Mouse (Mus musculus) layer of hippocampus, adult 6 months (tissue): Measurements from ENCODE around the gene Svopl. TPM values are rescaled to one million over a fixed set of nuclear protein-coding genes. Genes with fewer than 3 reads are reported as not detected.

Source experiments
- long read RNA-seq, 2 experiments: library from polyadenylated mRNA; unstranded; transcript quantifications; one replicate each; pipeline ENCODE4 v2.0.0; 2019 to 2020
- polyA plus RNA-seq: library from polyadenylated mRNA; unstranded; fragments of <200 nt; fragmentation: Nextera tagmentation; gene quantifications from 2 replicates; pipeline ENCODE4 v1.2.3, GENCODE M21; 2021

Svopl gene
- polyA plus RNA-seq: 0.09 TPM in 1 of 2 replicates, not detected in the other
- long read RNA-seq, experiment 1: 0 reads
- long read RNA-seq, experiment 2: 0 reads

GRCm38 (mm10) chr6:38046838-38047237 is at the start of gene Svopl:
Svopl (minus strand) TSS chr6:38046996.

Other genes with a start within 250 kb of the Svopl start
- gene Trim24, start 176.2 kb downstream of the Svopl start, polyA plus RNA-seq: 2.9 and 3.0 TPM in 2 replicates
- not detected in 2 replicates for gene Tmem213, start 62.3 kb upstream of the Svopl start, polyA plus RNA-seq
- 0.15 TPM in 1 of 2 replicates, not detected in the other for gene Atp6v0a4, start 77.6 kb upstream of the Svopl start, polyA plus RNA-seq
- gene D630045J12Rik, start 207.0 kb upstream of the Svopl start, polyA plus RNA-seq: 4.6 and 4.9 TPM in 2 replicates